Mouse (Mus musculus) heart, postnatal 0 days (tissue): ENCODE measurements around the gene Zer1. TPM values are rescaled to one million over a fixed set of nuclear protein-coding genes. Genes with fewer than 3 reads are reported as not detected.
A peak's percentile ranks its signal among the peaks of the same experiment; 100 is the strongest.

Experiments used
- ATAC-seq: fragments of 200-750 bp; cut with Nextera tagmentation; 2 replicates; pipeline ENCODE4 v1.8.0; 2017; ENCODE audit warnings: low read depth, moderate number of reproducible peaks, moderate library complexity; ENCODE audit not compliant: insufficient read depth
- DNase-seq: peaks from one replicate; pipeline ENCODE4 v3.0.0-alpha.2; 2016; ENCODE audit warnings: low spot score
- H3K27ac ChIP-seq: fragments of 300-500 bp; sonication (generic); 2 replicates; pipeline ENCODE4 v1.5.1; 2014; ENCODE audit warnings: low read depth, mild to moderate bottlenecking
- H3K27me3 ChIP-seq: fragments of 300-500 bp; sonication (generic); 2 replicates; pipeline ENCODE4 v1.6.1; 2014; ENCODE audit warnings: low read length, mixed read lengths; ENCODE audit not compliant: control insufficient read depth, insufficient read depth
- H3K36me3 ChIP-seq: fragments of 300-500 bp; sonication (generic); replicated peaks from 2 replicates; pipeline ENCODE4 v1.6.1; 2014; ENCODE audit warnings: low read length, mixed read lengths; ENCODE audit not compliant: control insufficient read depth, insufficient read depth
- H3K4me1 ChIP-seq: fragments of 300-500 bp; sonication (generic); 2 replicates; pipeline ENCODE4 v1.6.1; 2014; ENCODE audit warnings: antibody characterized with exemption; ENCODE audit not compliant: control insufficient read depth, insufficient read depth
- H3K4me2 ChIP-seq: fragments of 300-500 bp; sonication (generic); 2 replicates; pipeline ENCODE4 v1.6.1; 2014; ENCODE audit warnings: low read depth, mild to moderate bottlenecking, low read length, moderate library complexity
- H3K4me3 ChIP-seq: fragments of 300-500 bp; sonication (generic); 2 replicates; pipeline ENCODE4 v1.5.1; 2014; ENCODE audit warnings: low read depth, low read length
- H3K9ac ChIP-seq: fragments of 300-500 bp; sonication (generic); replicated peaks from 2 replicates; pipeline ENCODE4 v1.6.1; 2014; ENCODE audit warnings: low read depth, low read length, mixed read lengths
- H3K9me3 ChIP-seq: fragments of 300-500 bp; sonication (generic); replicated peaks from 2 replicates; pipeline ENCODE4 v1.6.1; 2016; ENCODE audit warnings: low read length; ENCODE audit not compliant: control insufficient read depth
- CTCF ChIP-seq: IDR thresholded peaks from 2 replicates; pipeline ENCODE4 v1.5.1; 2016; ENCODE audit warnings: antibody characterized with exemption, control low read depth, low read depth
- EP300 ChIP-seq: IDR thresholded peaks from 2 replicates; pipeline ENCODE4 v1.6.1; 2016; ENCODE audit warnings: antibody characterized with exemption, low read depth
- WGBS: fragments of 180-500 bp; shearing (Covaris S2); extraction: QIAGEN DNeasy Blood & Tissue Kit; methylation state at CpG from one replicate; pipeline ENCODE4 v1.1.7; 2014; 5-methylcytosine and 5-hydroxymethylcytosine counted together
- polyA plus RNA-seq: library from polyadenylated mRNA; unstranded; fragments of >200 nt; fragmentation: Nextera tagmentation; extraction: Ambion mirVana; gene quantifications from 2 replicates; pipeline ENCODE4 v1.2.1, GENCODE M21; 2015
- total RNA-seq: library from RNA; depleted of rRNA; stranded (reverse); fragments of >200 nt; gene quantifications from 2 replicates; pipeline ENCODE4 v1.2.3, GENCODE M21; 2014; ENCODE audit warnings: low replicate concordance

Gene Zer1
- total and polyA plus RNA-seq, 2 experiments from 2014 or later = 3.7 to 32.4 TPM

DNA sequence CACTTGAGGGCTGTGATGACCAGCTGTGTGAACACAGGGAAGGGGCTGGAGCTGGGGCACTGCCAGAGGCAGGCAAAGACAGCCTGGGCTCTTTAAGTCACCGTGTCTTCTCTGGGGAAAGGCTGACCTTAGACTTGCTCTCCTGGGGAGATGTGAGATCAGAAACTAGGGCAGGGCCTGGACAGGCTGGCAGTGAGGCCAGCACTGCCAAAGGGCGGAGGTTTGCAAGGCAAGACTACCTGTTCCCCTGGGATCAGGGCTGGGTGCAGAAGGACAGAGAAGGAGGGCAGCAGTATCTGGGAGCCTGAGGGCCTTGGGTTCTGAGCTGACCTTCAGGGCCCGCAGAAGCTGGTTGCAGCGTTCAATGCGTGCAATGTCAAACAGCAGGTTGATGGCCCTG is 16.7 kb downstream of the Zer1 start:
- Histone ChIP-seq H3K4me3 (no peak overlapping the region), H3K4me1 (no peaks in the 10 kb centered on the region), H3K9me3 (no peaks in the 10 kb centered on the region), H3K36me3 (peaks cover 62% of the 10 kb centered on the region), H3K27ac (no peak overlapping the region), H3K9ac (no peak overlapping the region), H3K27me3 (no peaks in the 10 kb centered on the region), H3K4me2 (no peak overlapping the region)
- WGBS = 91% methylated on average over 5 of the region's 5 CpGs
- DNase-seq = no peak
- no peak for TF ChIP-seq EP300
- no peak for TF ChIP-seq CTCF
- no peak for ATAC-seq

GRCm38 (mm10) chr2:30106364-30106763 is 18.0 kb downstream of the Zer1 start:
- ATAC-seq = no peak
- H3K36me3 ChIP-seq = peaks cover 66% of the 10 kb centered on the region

DNA sequence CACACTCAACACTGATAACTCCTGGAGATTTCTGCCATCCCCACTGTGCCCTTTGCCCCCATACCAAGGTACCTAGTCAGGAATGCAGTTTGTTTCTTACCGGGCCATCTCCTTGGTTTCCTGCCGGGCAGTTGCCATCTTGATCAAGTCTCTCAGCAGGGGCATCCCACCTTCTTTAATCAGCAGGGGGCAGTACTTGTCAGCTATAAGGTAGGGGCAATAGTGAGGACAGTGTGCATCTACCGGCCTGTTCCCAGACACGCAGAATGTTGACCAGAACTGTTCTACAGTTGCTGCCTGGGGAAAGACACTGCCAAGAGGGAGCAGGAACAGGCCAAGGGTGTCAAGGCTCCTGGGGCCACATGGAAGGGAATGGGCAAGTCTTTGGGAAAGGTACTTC is 24.2 kb downstream of the Zer1 start:
- no peak overlapping the region for H3K4me2 ChIP-seq
- H3K9ac ChIP-seq = no peak overlapping the region
- H3K9me3 ChIP-seq = no peaks in the 10 kb centered on the region
- H3K4me3 ChIP-seq = no peak overlapping the region
- H3K36me3 ChIP-seq = peaks cover 45% of the 10 kb centered on the region
- TF ChIP-seq EP300 (no peak), CTCF (no peak)
- H3K27me3 ChIP-seq = no peaks in the 10 kb centered on the region
- no peak overlapping the region for H3K27ac ChIP-seq
- no peak for DNase-seq
- WGBS = 60% methylated on average over 4 of the region's 4 CpGs
- H3K4me1 ChIP-seq = no peaks in the 10 kb centered on the region
- no peak for ATAC-seq

More at GRCm38 (mm10) chr2:30106364-30106763, 18.0 kb downstream of the Zer1 start:
- Histone ChIP-seq H3K27ac (no peak overlapping the region), H3K4me3 (no peak overlapping the region), H3K9me3 (no peaks in the 10 kb centered on the region), H3K9ac (no peak overlapping the region), H3K4me1 (no peaks in the 10 kb centered on the region), H3K4me2 (no peak overlapping the region), H3K27me3 (no peaks in the 10 kb centered on the region)
- DNase-seq = no peak
- no peak for TF ChIP-seq EP300
- TF ChIP-seq CTCF = peak; percentile 72

DNA sequence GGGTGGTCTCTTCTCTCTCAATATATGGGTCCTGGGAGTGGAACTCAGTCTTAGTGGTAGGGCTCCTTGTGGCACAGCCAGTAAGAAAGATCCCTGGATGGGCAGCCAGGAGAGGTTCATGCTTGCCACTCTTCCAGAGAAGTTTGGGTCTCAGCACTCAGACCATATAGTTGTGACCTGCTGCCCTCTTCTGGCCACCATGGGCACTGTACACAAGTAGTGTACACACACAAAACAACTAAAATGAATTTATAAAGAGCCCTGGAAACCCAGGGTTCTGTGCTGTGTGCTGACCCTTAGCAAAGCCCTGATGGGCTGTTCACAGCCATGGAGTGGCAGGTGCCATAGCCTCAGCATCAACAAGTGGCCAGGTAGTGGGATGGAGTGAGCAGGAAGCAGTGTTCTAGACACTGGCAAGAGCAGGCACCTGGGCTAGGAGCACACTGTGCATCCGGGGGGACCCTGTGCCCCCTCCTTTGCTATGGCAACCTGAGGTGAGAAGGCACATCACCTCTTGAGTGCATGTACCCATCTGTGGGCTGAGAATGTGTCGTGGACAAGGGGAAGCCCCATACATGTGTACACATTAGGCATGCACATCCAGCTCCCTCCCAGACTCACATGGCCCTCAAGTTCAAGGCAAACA is 28.4 kb downstream of the Zer1 start:
- no peak overlapping the region for H3K4me3 ChIP-seq
- no peak overlapping the region for H3K9ac ChIP-seq
- TF ChIP-seq CTCF (peak; percentile 64), EP300 (no peak)
- no peaks in the 10 kb centered on the region for H3K27me3 ChIP-seq
- H3K4me1 ChIP-seq = 0 out of 2 replicates have a peak, but pooled peaks cover 6% of the 10 kb centered on the region
- DNase-seq (peak; percentile 54), ATAC-seq (no peak)
- 83% methylated on average over 2 of the region's 2 CpGs for WGBS
- H3K27ac ChIP-seq = no peak overlapping the region
- peaks cover 17% of the 10 kb centered on the region for H3K36me3 ChIP-seq
- no peaks in the 10 kb centered on the region for H3K9me3 ChIP-seq
- H3K4me2 ChIP-seq = no peak overlapping the region

DNA sequence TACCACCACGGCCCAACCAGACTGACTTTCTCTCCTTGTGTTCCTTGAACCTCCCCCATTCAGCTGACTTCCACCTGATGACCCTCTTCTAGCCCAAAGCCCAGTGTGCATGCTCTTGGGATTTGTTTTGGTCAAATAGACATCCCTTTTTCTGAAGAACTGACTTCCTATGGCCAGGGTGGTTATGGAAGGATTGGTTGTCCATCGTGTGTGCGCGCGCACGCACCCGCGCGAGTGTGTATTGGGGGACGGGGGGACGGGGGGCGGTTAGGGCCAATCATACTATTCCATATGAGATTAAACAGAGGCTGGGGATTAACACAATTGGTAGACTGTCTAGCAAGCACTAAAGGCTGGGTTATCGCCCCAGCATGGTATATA is 30.2 kb downstream of the Zer1 start:
- Histone ChIP-seq H3K4me1 (0 out of 2 replicates have a peak, but pooled peaks cover 6% of the 10 kb centered on the region), H3K4me3 (peak overlapping the region; percentile 68), H3K27ac (peak overlapping the region; percentile 3; the same call in 1 of the 2 replicates), H3K9me3 (no peaks in the 10 kb centered on the region), H3K36me3 (peaks cover 5% of the 10 kb centered on the region; the same call in 1 of the 2 replicates), H3K9ac (peak overlapping the region; percentile 57; the same call in 1 of the 2 replicates), H3K27me3 (no peaks in the 10 kb centered on the region), H3K4me2 (peak overlapping the region; percentile 78)
- DNase-seq (no peak), ATAC-seq (no peak)
- TF ChIP-seq EP300 (no peak), CTCF (no peak)
- 3% methylated on average over 13 of the region's 13 CpGs for WGBS
